14 mouse cellular contexts compared by ENCODE assay signal in genomic region chr13:82453650-82454049, GRCm38 (mm10).
"Had no signal": no experiment of that assay in that cellular context is flagged by ENCODE, and none has a peak within 500 bp of the region (broad histone marks: within the 10 kb centered on the region; RNA-seq: fewer than 3 reads in every experiment).

No protein-coding gene starts in this region.

- H3K9me3 ChIP-seq: megakaryocyte, embryonic 14.5 days; midbrain, embryonic 13.5 days; neural tube, embryonic 12.5 days; stomach, embryonic 15.5 days had no signal

- DNase-seq: lung, adult 18-20 months; lung, embryonic 14.5 days; lung, postnatal 10 days; lung, postnatal 4 days; right cerebral cortex, postnatal 14 days; thymus, adult 2 months; thymus, postnatal 25 days; thymus, postnatal 4 days had no signal

- H3K4me2 ChIP-seq: lung, embryonic 14.5 days; midbrain, embryonic 11.5 days; midbrain, embryonic 13.5 days; neural tube, embryonic 12.5 days; stomach, embryonic 15.5 days had no signal

- ATAC-seq: midbrain, embryonic 13.5 days had no signal

- H3K4me1 ChIP-seq: megakaryocyte, embryonic 14.5 days; midbrain, embryonic 13.5 days; neural tube, embryonic 12.5 days; stomach, embryonic 15.5 days had no signal

- H3K4me3 ChIP-seq: megakaryocyte, embryonic 14.5 days; midbrain, embryonic 13.5 days; neural tube, embryonic 12.5 days; stomach, embryonic 15.5 days had no signal

- H3K36me3 ChIP-seq: midbrain, embryonic 13.5 days; neural tube, embryonic 12.5 days; stomach, embryonic 15.5 days had no signal

- H3K27me3 ChIP-seq: megakaryocyte, embryonic 14.5 days; midbrain, embryonic 13.5 days; neural tube, embryonic 12.5 days; stomach, embryonic 15.5 days had no signal

- H3K27ac ChIP-seq: midbrain, embryonic 13.5 days; neural tube, embryonic 12.5 days; stomach, embryonic 15.5 days; stomach, postnatal 0 days had no signal

- H3K9ac ChIP-seq: lung, embryonic 14.5 days; midbrain, embryonic 13.5 days; neural tube, embryonic 12.5 days; stomach, embryonic 15.5 days had no signal
